8 mouse cellular contexts compared by ENCODE assay signal in the genomic region with DNA sequence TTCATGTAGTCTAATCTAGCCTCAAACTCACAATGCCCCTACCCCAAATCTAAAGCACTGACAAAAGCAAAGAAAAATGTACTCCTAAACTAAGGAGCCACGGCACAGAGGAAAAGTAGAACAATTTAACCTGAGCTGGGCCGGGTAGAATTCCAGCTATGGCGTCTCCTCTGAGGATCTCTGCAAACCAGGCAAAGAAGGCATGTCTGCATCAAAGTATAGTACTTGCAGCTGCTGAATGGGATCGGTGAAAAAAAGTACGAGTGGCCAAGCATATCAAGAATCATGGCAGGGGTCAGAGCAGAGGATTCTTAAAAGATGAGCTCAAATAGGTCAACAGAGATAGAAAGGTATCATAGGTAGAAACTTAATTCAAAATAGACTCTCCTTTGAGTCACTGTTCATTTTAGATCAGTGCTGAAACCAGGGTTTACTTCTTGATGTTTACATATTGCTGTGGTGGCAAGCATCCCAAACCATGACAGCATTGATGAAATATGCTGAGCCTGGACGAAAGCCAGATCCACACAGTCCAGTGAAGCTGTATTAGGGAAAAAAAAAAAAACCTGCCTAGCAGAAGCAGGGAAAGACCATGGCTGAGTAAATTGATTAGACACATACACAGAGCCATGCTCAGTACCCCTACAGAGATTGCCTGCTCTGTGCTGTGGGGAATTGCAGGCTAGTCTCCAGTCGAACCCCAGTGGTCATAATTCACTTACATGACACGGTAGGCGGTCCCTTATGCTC.
DNase-seq lines count a peak whose midpoint lies in the region; ATAC-seq lines count a peak whose summit lies in the region.

No protein-coding gene starts in this region.

- no peaks in the 10 kb centered on the region for H3K27me3 ChIP-seq in liver, embryonic 12.5 days (replicated peaks)
- no peaks in the 10 kb centered on the region for H3K27me3 ChIP-seq in heart, embryonic 13.5 days (replicated peaks)
- H3K27me3 ChIP-seq in stomach, embryonic 14.5 days (ENCODE audit: control insufficient read depth, insufficient read depth, low read length) = no peaks in the 10 kb centered on the region

- 57% methylated on average over 9 of the region's 9 CpGs for WGBS in liver, embryonic 12.5 days (ENCODE audit: insufficient replicate concordance)
- whole genome bisulfite sequencing in heart, embryonic 13.5 days = 47% methylated on average over 9 of the region's 9 CpGs
- WGBS in stomach, embryonic 14.5 days = 38% methylated on average over 9 of the region's 9 CpGs

- no peak overlapping the region for H3K4me3 ChIP-seq in liver, embryonic 12.5 days
- no peak overlapping the region for H3K4me3 ChIP-seq in heart, embryonic 13.5 days
- no peak overlapping the region for H3K4me3 ChIP-seq in stomach, embryonic 14.5 days (ENCODE audit: low read depth, low read length)

- H3K9me3 ChIP-seq in liver, embryonic 12.5 days (replicated peaks) = no peaks in the 10 kb centered on the region; the same call in 1 of the 2 replicates
- no peaks in the 10 kb centered on the region for H3K9me3 ChIP-seq in heart, embryonic 13.5 days
- H3K9me3 ChIP-seq in stomach, embryonic 14.5 days (ENCODE audit: control insufficient read depth, low read depth, low read length) = no peaks in the 10 kb centered on the region

- H3K36me3 ChIP-seq in liver, embryonic 12.5 days = no peaks in the 10 kb centered on the region
- no peaks in the 10 kb centered on the region for H3K36me3 ChIP-seq in heart, embryonic 13.5 days
- H3K36me3 ChIP-seq in stomach, embryonic 14.5 days (ENCODE audit: control insufficient read depth, insufficient read depth, low read length) = no peaks in the 10 kb centered on the region

- peak; percentile 7 for DNase-seq in liver
- peak; percentile 25 to 34 for DNase-seq in adrenal gland, postnatal 36 days
- peak; percentile 73 for DNase-seq in kidney, postnatal 10 days
- no peak for DNase-seq in layer of hippocampus, postnatal 36 days

- no peaks in the 10 kb centered on the region for H3K4me1 ChIP-seq in liver, embryonic 12.5 days
- H3K4me1 ChIP-seq in heart, embryonic 13.5 days = peaks cover 9% of the 10 kb centered on the region; the same call in 1 of the 2 replicates
- H3K4me1 ChIP-seq in stomach, embryonic 14.5 days (ENCODE audit: control insufficient read depth, insufficient read depth, low read length) = no peaks in the 10 kb centered on the region

- H3K4me2 ChIP-seq in liver, embryonic 12.5 days = no peak overlapping the region
- peak overlapping the region; percentile 25; the same call in 1 of the 2 replicates for H3K4me2 ChIP-seq in heart, embryonic 13.5 days
- H3K4me2 ChIP-seq in stomach, embryonic 14.5 days (replicated peaks; ENCODE audit: low read depth, low read length) = no peak overlapping the region

- no peak overlapping the region for H3K9ac ChIP-seq in liver, embryonic 12.5 days
- no peak overlapping the region for H3K9ac ChIP-seq in heart, embryonic 13.5 days
- no peak overlapping the region for H3K9ac ChIP-seq in stomach, embryonic 14.5 days (replicated peaks; ENCODE audit: low read depth, low read length)

- ATAC-seq in liver, embryonic 12.5 days = no peak
- ATAC-seq in heart, embryonic 13.5 days (ENCODE audit: extremely low read depth, insufficient number of reproducible peaks, low FRiP score, low TSS enrichment) = no peak
- peak; percentile 85; the same call in 1 of the 2 replicates for ATAC-seq in stomach, embryonic 14.5 days (ENCODE audit: insufficient number of reproducible peaks, insufficient read depth, low FRiP score, low read depth)
- no peak for ATAC-seq in inflammation-experienced regulatory T-cells, adult 6 months

- H3K27ac ChIP-seq in liver, embryonic 12.5 days = no peak overlapping the region
- H3K27ac ChIP-seq in heart, embryonic 13.5 days (replicated peaks) = peak overlapping the region; percentile 48; the same call in 1 of the 2 replicates
- no peak overlapping the region for H3K27ac ChIP-seq in stomach, embryonic 14.5 days (ENCODE audit: low read length)

Comparison
In these comparisons a context has a peak if more than half of its experiments do, and no peak if none do; other contexts are left out.
1. DNase-seq: peak in liver (single experiment), adrenal gland, postnatal 36 days (2 of 2) and kidney, postnatal 10 days (single experiment); none in layer of hippocampus, postnatal 36 days (0 of 2).